ENCODE assay signal across 21 mouse cellular contexts in the genomic region with DNA sequence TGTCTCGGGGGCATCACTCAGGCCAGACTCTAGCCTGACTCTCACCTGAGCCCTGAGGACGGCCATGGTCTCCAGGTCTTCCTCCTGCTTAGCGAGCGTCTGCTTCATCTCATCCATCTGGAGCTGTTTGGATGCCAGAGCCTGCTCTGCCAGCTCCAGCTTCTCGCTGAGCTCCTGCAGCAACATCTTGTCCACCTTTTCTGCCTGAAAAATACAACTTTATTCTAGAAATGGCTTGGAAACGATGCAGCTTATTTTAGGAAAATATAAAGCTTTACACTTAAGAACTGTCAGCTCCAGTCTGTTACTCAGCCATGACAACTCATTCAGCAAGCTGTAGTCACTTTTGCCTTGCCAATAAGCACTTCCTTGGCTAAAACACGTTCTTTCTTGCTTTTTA. TPM values are rescaled to one million over a fixed set of nuclear protein-coding genes. Genes with fewer than 3 reads are reported as not detected.
DNase-seq lines count a peak whose midpoint lies in the region; ATAC-seq and TF ChIP-seq lines count a peak whose summit lies in the region.
"Had no signal": no experiment of that assay in that cellular context is flagged by ENCODE, and none has a peak within 500 bp of the region (broad histone marks: within the 10 kb centered on the region; RNA-seq: fewer than 3 reads in every experiment).

No protein-coding gene starts in this region.

- H3K9ac ChIP-seq in forebrain, postnatal 0 days: no peak overlapping the region
- H3K9ac ChIP-seq in forebrain, embryonic 16.5 days (replicated peaks; ENCODE audit: low read depth, low read length): no peak overlapping the region
- H3K9ac ChIP-seq: hindbrain, embryonic 12.5 days; intestine, embryonic 15.5 days; kidney, embryonic 15.5 days; liver, embryonic 12.5 days had no signal

- no peaks in the 10 kb centered on the region for H3K27me3 ChIP-seq in forebrain, postnatal 0 days (ENCODE audit: insufficient read depth, low read length)
- no peaks in the 10 kb centered on the region for H3K27me3 ChIP-seq in forebrain, embryonic 16.5 days (replicated peaks; ENCODE audit: control insufficient read depth, insufficient read depth, low read length)
- no peaks in the 10 kb centered on the region for H3K27me3 ChIP-seq in cerebellum, adult 2 months (ENCODE audit: control insufficient read depth, insufficient read depth, low read length)
- H3K27me3 ChIP-seq: hindbrain, embryonic 12.5 days; intestine, embryonic 15.5 days; kidney, embryonic 15.5 days; liver, embryonic 12.5 days had no signal

- H3K27ac ChIP-seq in forebrain, postnatal 0 days (ENCODE audit: low read depth, low read length): no peak overlapping the region
- H3K27ac ChIP-seq in forebrain, embryonic 16.5 days (ENCODE audit: low read length): no peak overlapping the region
- no peak overlapping the region for H3K27ac ChIP-seq in cerebellum, adult 2 months (ENCODE audit: insufficient read depth, low read length)
- H3K27ac ChIP-seq: hindbrain, embryonic 12.5 days; intestine, embryonic 15.5 days; kidney, embryonic 15.5 days; layer of hippocampus, adult 2 months; limb, embryonic 10.5 days; liver, embryonic 12.5 days had no signal

- peak; percentile 53 for DNase-seq in forebrain, postnatal 0 days
- DNase-seq in brain, adult 2 months (ENCODE audit: low read depth, low spot score): peak; percentile 90
- peak; percentile 65 to 81 for DNase-seq in cerebellum, adult 2 months
- peak; percentile 48 to 57 for DNase-seq in left cerebral cortex, postnatal 14 days (ENCODE audit: low spot score in 2 of 2)
- DNase-seq in gastrocnemius, adult 8-10 months (ENCODE audit: low spot score in 2 of 2): no peak
- DNase-seq in thymus, postnatal 0 days (ENCODE audit: low spot score): no peak
- DNase-seq in adipocyte (ENCODE audit: low spot score): no peak
- DNase-seq: adrenal gland, adult 2 months; embryo, embryonic 11 days; heart, adult 18-20 months; thymus, postnatal 25 days had no signal

- no peaks in the 10 kb centered on the region for H3K9me3 ChIP-seq in forebrain, postnatal 0 days (ENCODE audit: low read length)
- H3K9me3 ChIP-seq in forebrain, embryonic 16.5 days (ENCODE audit: control insufficient read depth, low read length): no peaks in the 10 kb centered on the region
- H3K9me3 ChIP-seq: hindbrain, embryonic 12.5 days; intestine, embryonic 15.5 days; kidney, embryonic 15.5 days; limb, embryonic 10.5 days; liver, embryonic 12.5 days had no signal

- H3K4me1 ChIP-seq in forebrain, postnatal 0 days (ENCODE audit: insufficient read depth): 0 out of 2 replicates have a peak, but pooled peaks cover under 1% of the 10 kb centered on the region
- H3K4me1 ChIP-seq in forebrain, embryonic 16.5 days (replicated peaks; ENCODE audit: control insufficient read depth, insufficient read depth, low read length): no peaks in the 10 kb centered on the region; the same call in 1 of the 2 replicates
- no peaks in the 10 kb centered on the region; the same call in 1 of the 2 replicates for H3K4me1 ChIP-seq in cerebellum, adult 2 months (ENCODE audit: control insufficient read depth, insufficient read depth, low read length)
- H3K4me1 ChIP-seq: hindbrain, embryonic 12.5 days; kidney, embryonic 15.5 days; limb, embryonic 10.5 days had no signal

- peak; percentile 68 for ATAC-seq in forebrain, postnatal 0 days
- no peak for ATAC-seq in forebrain, embryonic 16.5 days
- ATAC-seq: intestine, embryonic 15.5 days; liver, embryonic 12.5 days; midbrain, embryonic 16.5 days had no signal

- WGBS in forebrain, postnatal 0 days: 55% methylated on average over 7 of the region's 7 CpGs
- 61% methylated on average over 7 of the region's 7 CpGs for WGBS in forebrain, embryonic 16.5 days
- 5% methylated on average over 7 of the region's 7 CpGs for WGBS in cerebellum, adult 2 months

- no peak overlapping the region for H3K4me2 ChIP-seq in forebrain, postnatal 0 days (ENCODE audit: low read depth)
- no peak overlapping the region for H3K4me2 ChIP-seq in forebrain, embryonic 16.5 days (ENCODE audit: low read length)
- H3K4me2 ChIP-seq: hindbrain, embryonic 12.5 days; intestine, embryonic 15.5 days; kidney, embryonic 15.5 days; liver, embryonic 12.5 days had no signal

- no peak for TF ChIP-seq CTCF in forebrain, postnatal 0 days (IDR thresholded peaks at IDR 0.05; ENCODE audit: low read depth)
- no peak for TF ChIP-seq CTCF in cerebellum, adult 2 months (IDR thresholded peaks at IDR 0.05; ENCODE audit: borderline replicate concordance, insufficient read depth, low read depth, low read length)

- H3K36me3 ChIP-seq in forebrain, postnatal 0 days (ENCODE audit: insufficient read depth): no peaks in the 10 kb centered on the region; the same call in 1 of the 2 replicates
- H3K36me3 ChIP-seq in forebrain, embryonic 16.5 days (ENCODE audit: control insufficient read depth, insufficient read depth): no peaks in the 10 kb centered on the region
- H3K36me3 ChIP-seq: hindbrain, embryonic 12.5 days; intestine, embryonic 15.5 days; kidney, embryonic 15.5 days had no signal

- no peak overlapping the region for H3K4me3 ChIP-seq in forebrain, postnatal 0 days (ENCODE audit: low read depth, low read length)
- no peak overlapping the region for H3K4me3 ChIP-seq in forebrain, embryonic 16.5 days (replicated peaks; ENCODE audit: low read length)
- H3K4me3 ChIP-seq in cerebellum, adult 2 months (replicated peaks; ENCODE audit: insufficient read depth, low read depth, low read length): no peak overlapping the region
- H3K4me3 ChIP-seq: hindbrain, embryonic 12.5 days; intestine, embryonic 15.5 days; kidney, embryonic 15.5 days; layer of hippocampus, adult 2 months; limb, embryonic 10.5 days; liver, embryonic 12.5 days had no signal

- TF ChIP-seq POLR2A in cerebellum, adult 2 months (IDR thresholded peaks at IDR 0.05; ENCODE audit: borderline replicate concordance, insufficient read depth, low read length): no peak

- intact Hi-C loops in left cerebral cortex, postnatal 14 days (cut with DNase I): no loop called here

RNA-seq across cellular contexts. Expression of a gene that starts 18.6 kb away (rescaled TPM):
- 2.0 and 2.3 TPM in 2 replicates for total RNA-seq in forebrain, postnatal 0 days (2014; rRNA removed)
- 1.9 and 2.0 TPM in 2 replicates for polyA plus RNA-seq in forebrain, postnatal 0 days (2015; fragmentation: Nextera tagmentation; extraction: Ambion mirVana)
- polyA plus RNA-seq in forebrain, embryonic 16.5 days (2015; fragmentation: Nextera tagmentation; extraction: Ambion mirVana): 10.5 and 12.5 TPM in 2 replicates
- 1.4 and 2.0 TPM in 2 replicates for polyA plus RNA-seq in cerebellum, adult 2 months (2012; rRNA removed)
- 1 to 10 TPM in 1 of 2 experiments, under 1 TPM in 1; 0.99 to 2.0 TPM for total RNA-seq in left cerebral cortex, postnatal 14 days (2021)
- total RNA-seq in gastrocnemius, adult 8-10 months (2022): not detected
- polyA plus RNA-seq in thymus, postnatal 0 days (2015; fragmentation: Nextera tagmentation; extraction: Ambion mirVana): 31.0 and 35.5 TPM in 2 replicates

RNA-seq across cellular contexts. Expression of a gene that starts 32.6 kb away (rescaled TPM):
- total RNA-seq in forebrain, postnatal 0 days (2014; rRNA removed): 24.1 and 25.1 TPM in 2 replicates
- polyA plus RNA-seq in forebrain, postnatal 0 days (2015; fragmentation: Nextera tagmentation; extraction: Ambion mirVana): 12.5 and 16.7 TPM in 2 replicates
- polyA plus RNA-seq in forebrain, embryonic 16.5 days (2015; fragmentation: Nextera tagmentation; extraction: Ambion mirVana): 7.4 and 8.0 TPM in 2 replicates
- polyA plus RNA-seq in cerebellum, adult 2 months (2012; rRNA removed): 14.6 and 16.3 TPM in 2 replicates
- 10 to 100 TPM; 15.1 to 16.1 TPM for total RNA-seq in left cerebral cortex, postnatal 14 days (2021)
- total RNA-seq in gastrocnemius, adult 8-10 months (2022): 10 to 100 TPM; 65.9 to 85.6 (median 76.9) TPM
- polyA plus RNA-seq in thymus, postnatal 0 days (2015; fragmentation: Nextera tagmentation; extraction: Ambion mirVana): 3.2 and 4.0 TPM in 2 replicates

RNA-seq across cellular contexts. Expression of a gene that starts 55.3 kb away (rescaled TPM):
- 1.2 TPM in 1 of 2 replicates, not detected in the other for total RNA-seq in forebrain, postnatal 0 days (2014; rRNA removed)
- polyA plus RNA-seq in forebrain, postnatal 0 days (2015; fragmentation: Nextera tagmentation; extraction: Ambion mirVana): 0.27 and 0.45 TPM in 2 replicates
- polyA plus RNA-seq in forebrain, embryonic 16.5 days (2015; fragmentation: Nextera tagmentation; extraction: Ambion mirVana): 0.71 TPM in 1 of 2 replicates, not detected in the other
- polyA plus RNA-seq in cerebellum, adult 2 months (2012; rRNA removed): 14.4 and 18.2 TPM in 2 replicates
- total RNA-seq in left cerebral cortex, postnatal 14 days (2021): 1 to 10 TPM; 2.7 to 3.1 TPM
- under 1 TPM in 1 of 4 experiments, not detected in 3; 0.43 TPM for total RNA-seq in gastrocnemius, adult 8-10 months (2022)
- 3.1 and 3.9 TPM in 2 replicates for polyA plus RNA-seq in thymus, postnatal 0 days (2015; fragmentation: Nextera tagmentation; extraction: Ambion mirVana)
- total RNA-seq: adrenal gland, adult 2 months; megakaryocyte progenitor cell, adult 5-6 weeks had no signal
- polyA plus RNA-seq: adrenal gland, adult 2 months; intestine, embryonic 15.5 days; kidney, embryonic 15.5 days; limb, embryonic 10.5 days; liver, embryonic 12.5 days; lung, embryonic 16.5 days had no signal

Comparison
In these comparisons a context has a peak if more than half of its experiments do, and no peak if none do; other contexts are left out.
1. DNase-seq: peak in forebrain, postnatal 0 days (single experiment), brain, adult 2 months (single experiment), cerebellum, adult 2 months (2 of 2) and left cerebral cortex, postnatal 14 days (2 of 2); none in gastrocnemius, adult 8-10 months (0 of 2), thymus, postnatal 0 days (single experiment) and adipocyte (single experiment).